Mouse (Mus musculus) thymus, adult 2 months (tissue): ENCODE measurements at regions not wholly inside any gene's neighbourhood (a gene's known extent, or its start where the extent isn't known, plus 50 kb on each side); places are given as distances from the start of the nearest gene placed in this dataset.

Source experiments
- CTCF ChIP-seq: fragments of 200-500 bp; IDR thresholded peaks from 2 replicates; pipeline ENCODE4 v1.5.1; 2012; ENCODE audit warnings: mild to moderate bottlenecking, control low read depth, low read length, moderate library complexity, borderline replicate concordance; ENCODE audit not compliant: control insufficient read depth, poor library complexity, insufficient read depth; ENCODE audit errors: extremely low read depth
- POLR2A ChIP-seq: fragments of 200-500 bp; IDR thresholded peaks from 2 replicates; pipeline ENCODE4 v1.6.1; 2012; ENCODE audit warnings: mild to moderate bottlenecking, low read length, control low read depth, moderate library complexity; ENCODE audit not compliant: control insufficient read depth, poor library complexity, insufficient read depth; ENCODE audit errors: extremely low read depth

- no peak for TF ChIP-seq POLR2A
- TF ChIP-seq CTCF: no peak
Measured at GRCm38 (mm10) chr1:47037576-47037975, 144.9 kb upstream of the Slc39a10 start.
